Mouse (Mus musculus) heart, embryonic 15.5 days (tissue): ENCODE data around the gene Greb1. TPM values are rescaled to one million over a fixed set of nuclear protein-coding genes. Genes with fewer than 3 reads are reported as not detected.
A peak's percentile ranks its signal among the peaks of the same experiment; 100 is the strongest.

Experiments
- ATAC-seq: fragments of 200-750 bp; cut with Nextera tagmentation; replicated peaks from 2 replicates; pipeline ENCODE4 v1.8.0; 2017; ENCODE audit warnings: low read depth, moderate TSS enrichment; ENCODE audit not compliant: insufficient number of reproducible peaks, insufficient read depth, low FRiP score
- H3K27ac ChIP-seq: fragments of 300-500 bp; sonication (generic); 2 replicates; pipeline ENCODE4 v1.5.1; 2015; ENCODE audit warnings: mild to moderate bottlenecking, inconsistent platforms
- H3K27me3 ChIP-seq: fragments of 300-500 bp; sonication (generic); 2 replicates; pipeline ENCODE4 v1.6.1; 2015; ENCODE audit warnings: inconsistent platforms
- H3K36me3 ChIP-seq: fragments of 300-500 bp; sonication (generic); 2 replicates; pipeline ENCODE4 v1.6.1; 2015; ENCODE audit warnings: mild to moderate bottlenecking, inconsistent platforms
- H3K4me1 ChIP-seq: fragments of 300-500 bp; sonication (generic); replicated peaks from 2 replicates; pipeline ENCODE4 v1.6.1; 2015; ENCODE audit warnings: inconsistent platforms
- H3K4me2 ChIP-seq: fragments of 300-500 bp; sonication (generic); 2 replicates; pipeline ENCODE4 v1.6.1; 2015; ENCODE audit warnings: inconsistent platforms, mild to moderate bottlenecking, moderate library complexity
- H3K4me3 ChIP-seq: fragments of 300-500 bp; sonication (generic); 2 replicates; pipeline ENCODE4 v1.5.1; 2015; ENCODE audit warnings: mild to moderate bottlenecking, inconsistent platforms
- H3K9ac ChIP-seq: fragments of 300-500 bp; sonication (generic); 2 replicates; pipeline ENCODE4 v1.6.1; 2015; ENCODE audit warnings: mild to moderate bottlenecking, inconsistent platforms
- H3K9me3 ChIP-seq: fragments of 300-500 bp; sonication (generic); replicated peaks from 2 replicates; pipeline ENCODE4 v1.6.1; 2016; ENCODE audit warnings: inconsistent platforms
- WGBS: fragments of 180-500 bp; shearing (Covaris S2); methylation state at CpG from one replicate; pipeline ENCODE4 v1.1.7; 2015; ENCODE audit warnings: mixed read lengths; 5-methylcytosine and 5-hydroxymethylcytosine counted together
- polyA plus RNA-seq: library from polyadenylated mRNA; unstranded; fragments of >200 nt; fragmentation: Nextera tagmentation; extraction: Ambion mirVana; gene quantifications from 2 replicates; pipeline ENCODE4 v1.2.1, GENCODE M21; 2015

Gene Greb1
- polyA plus RNA-seq, 1 experiment from 2014 or later, result 0.24 TPM

DNA sequence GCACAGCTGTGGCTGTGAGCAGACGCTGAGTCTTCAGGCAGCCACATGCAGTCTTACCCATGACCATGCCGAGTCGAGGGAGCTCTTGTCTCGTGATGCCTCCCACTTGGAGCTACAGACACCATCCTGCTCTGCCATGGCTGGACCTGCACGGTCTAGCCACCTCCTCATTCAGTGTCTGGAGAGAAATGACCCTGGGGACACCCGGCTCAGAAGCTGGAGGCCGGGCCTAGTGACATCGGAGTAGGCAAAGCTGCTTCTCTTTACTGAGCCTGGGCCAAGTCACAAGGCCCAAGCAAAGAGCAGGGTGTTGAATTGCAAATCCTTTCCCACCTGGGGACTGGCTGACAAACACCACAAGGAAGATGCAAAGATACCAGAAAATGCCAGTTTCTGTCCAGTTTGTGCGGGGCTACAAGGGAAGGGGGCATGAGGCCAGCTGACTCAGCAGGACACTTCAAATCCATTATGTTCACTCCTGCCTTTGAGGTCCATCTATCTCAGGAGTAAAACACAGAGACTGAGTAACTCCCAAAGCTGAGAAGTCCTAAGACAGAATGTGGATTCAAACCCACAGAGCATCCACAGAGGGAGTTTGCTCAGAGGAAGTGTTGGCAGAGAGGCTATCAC lies 153.8 kb downstream of the Greb1 start:
- no peaks in the 10 kb centered on the region for H3K27me3 ChIP-seq
- 49% methylated on average over 9 of the region's 9 CpGs for WGBS
- no peak overlapping the region for H3K4me2 ChIP-seq
- no peak overlapping the region for H3K9ac ChIP-seq
- no peaks in the 10 kb centered on the region for H3K36me3 ChIP-seq
- no peak overlapping the region for H3K27ac ChIP-seq
- H3K9me3 ChIP-seq, result no peaks in the 10 kb centered on the region
- peaks cover 29% of the 10 kb centered on the region for H3K4me1 ChIP-seq
- no peak for ATAC-seq
- no peak overlapping the region for H3K4me3 ChIP-seq

DNA sequence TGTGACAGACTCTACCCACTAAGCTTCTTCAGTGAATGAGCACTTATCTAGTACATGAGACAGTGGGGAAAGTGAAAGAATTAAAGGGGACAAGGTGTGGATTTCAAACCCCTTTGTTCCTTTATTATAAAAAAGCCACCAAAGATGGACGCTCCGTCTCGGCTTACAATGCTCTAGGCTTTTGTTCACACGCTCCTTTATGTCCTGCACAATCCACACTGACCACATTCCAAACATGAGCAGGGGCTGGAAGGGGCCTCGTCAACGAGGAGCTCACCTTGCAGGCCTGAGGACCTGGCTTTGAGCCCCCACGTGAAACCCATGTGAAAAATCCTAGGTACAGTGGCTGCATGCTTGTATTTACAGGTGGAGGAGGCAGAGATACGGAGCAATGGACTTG lies 156.0 kb downstream of the Greb1 start:
- no peaks in the 10 kb centered on the region for H3K9me3 ChIP-seq
- peaks cover 24% of the 10 kb centered on the region for H3K4me1 ChIP-seq

GRCm38 (mm10) chr12:16643508-16644345 lies 157.0 kb downstream of the Greb1 start:
- no peaks in the 10 kb centered on the region for H3K9me3 ChIP-seq
- peak; percentile 60; the same call in 1 of the 2 replicates for ATAC-seq
- 34% methylated on average over 12 of the region's 12 CpGs for WGBS
- H3K9ac ChIP-seq, result peak overlapping the region; percentile 36
- H3K4me2 ChIP-seq, result no peak overlapping the region
- no peaks in the 10 kb centered on the region for H3K36me3 ChIP-seq
- no peaks in the 10 kb centered on the region for H3K27me3 ChIP-seq
- H3K4me1 ChIP-seq, result peaks cover 23% of the 10 kb centered on the region
- no peak overlapping the region for H3K4me3 ChIP-seq
- peak overlapping the region; percentile 83 for H3K27ac ChIP-seq

More for the DNA sequence above, 156.0 kb downstream of the Greb1 start:
- H3K27me3 ChIP-seq, result no peaks in the 10 kb centered on the region
- H3K4me2 ChIP-seq, result no peak overlapping the region
- H3K9ac ChIP-seq, result no peak overlapping the region
- 71% methylated on average over 8 of the region's 8 CpGs for WGBS
- H3K27ac ChIP-seq, result 0 out of 2 replicates have a peak overlapping the region, but pooled peaks have one; percentile 83
- no peak overlapping the region for H3K4me3 ChIP-seq
- no peaks in the 10 kb centered on the region for H3K36me3 ChIP-seq
- no peak for ATAC-seq

DNA sequence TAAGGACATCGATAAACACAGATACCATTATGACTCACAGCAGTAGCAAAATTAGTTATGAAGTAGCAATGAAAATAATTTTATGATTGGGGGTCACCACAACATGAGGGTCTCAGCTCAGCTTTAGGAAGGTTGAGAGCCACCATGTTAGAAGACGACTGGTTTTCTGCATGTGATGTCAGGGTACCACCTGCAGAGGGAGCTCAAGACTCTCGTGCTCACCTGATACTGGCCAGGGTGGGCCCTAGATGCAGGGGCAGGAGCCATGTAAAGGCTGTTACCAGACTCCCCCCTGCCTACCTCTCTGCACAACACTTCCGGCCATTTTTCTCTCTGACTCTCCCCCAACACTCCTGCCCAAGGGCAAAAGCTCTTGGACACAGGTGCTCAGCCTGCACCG lies 158.7 kb downstream of the Greb1 start:
- peaks cover 24% of the 10 kb centered on the region for H3K4me1 ChIP-seq
- H3K27ac ChIP-seq, result no peak overlapping the region
- no peaks in the 10 kb centered on the region for H3K36me3 ChIP-seq
- no peak overlapping the region for H3K4me2 ChIP-seq
- H3K4me3 ChIP-seq, result no peak overlapping the region
- H3K9me3 ChIP-seq, result no peaks in the 10 kb centered on the region
- no peaks in the 10 kb centered on the region for H3K27me3 ChIP-seq
- 58% methylated on average over 5 of the region's 5 CpGs for WGBS
- ATAC-seq, result no peak
- no peak overlapping the region for H3K9ac ChIP-seq

- Histone ChIP-seq H3K9ac (no peak overlapping the region), H3K27ac (no peak overlapping the region), H3K4me2 (no peak overlapping the region), H3K4me3 (no peak overlapping the region), H3K27me3 (no peaks in the 10 kb centered on the region), H3K9me3 (no peaks in the 10 kb centered on the region), H3K4me1 (peaks cover 22% of the 10 kb centered on the region), H3K36me3 (no peaks in the 10 kb centered on the region)
- ATAC-seq, result no peak
- WGBS, result 93% methylated on average over 6 of the region's 6 CpGs
These were observed 160.6 kb downstream of the Greb1 start for GRCm38 (mm10) chr12:16640075-16640474.

DNA sequence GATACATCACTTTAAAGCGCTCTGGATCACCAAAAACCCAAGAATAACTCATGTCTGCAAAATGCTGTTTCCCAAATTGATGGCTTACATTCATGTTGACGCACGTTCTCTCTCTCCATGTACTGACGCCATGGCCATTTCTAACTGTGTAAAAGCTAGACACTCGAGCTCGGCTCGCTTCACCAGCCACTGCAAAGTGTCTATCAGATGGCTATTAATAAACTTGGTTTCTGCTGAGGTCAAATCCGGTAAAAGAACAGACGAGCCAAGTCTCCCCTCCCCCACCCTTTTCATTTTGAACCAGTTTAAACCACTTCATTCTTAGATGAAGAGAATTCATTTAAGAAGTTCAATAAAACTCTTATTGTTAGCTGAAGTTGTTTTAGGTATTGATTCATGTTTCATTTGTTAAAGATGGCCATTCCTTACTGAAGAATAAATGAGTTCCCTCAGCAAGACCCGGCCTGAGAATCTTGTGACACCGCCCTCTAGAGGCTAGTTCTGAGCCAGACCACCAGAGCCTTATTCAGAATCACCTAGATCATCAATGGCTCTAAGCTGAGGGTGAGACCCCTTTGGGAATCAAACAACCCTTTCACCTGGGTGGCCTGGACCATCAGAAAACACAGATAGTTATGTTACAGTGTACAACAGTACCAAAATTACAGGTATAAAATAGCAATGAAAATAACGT lies 161.5 kb downstream of the Greb1 start:
- no peak overlapping the region for H3K27ac ChIP-seq
- WGBS, result 48% methylated on average over 12 of the region's 12 CpGs

GRCm38 (mm10) chr12:16635816-16636215 lies 164.9 kb downstream of the Greb1 start:
- no peak overlapping the region for H3K4me3 ChIP-seq
- no peak overlapping the region for H3K27ac ChIP-seq
- H3K9me3 ChIP-seq, result no peaks in the 10 kb centered on the region
- H3K36me3 ChIP-seq, result no peaks in the 10 kb centered on the region
- no peak overlapping the region for H3K4me2 ChIP-seq
- peaks cover 6% of the 10 kb centered on the region for H3K4me1 ChIP-seq
- no peaks in the 10 kb centered on the region for H3K27me3 ChIP-seq
- 65% methylated on average over 6 of the region's 6 CpGs for WGBS
- no peak for ATAC-seq
- no peak overlapping the region for H3K9ac ChIP-seq

More for the DNA sequence above, 161.5 kb downstream of the Greb1 start:
- Histone ChIP-seq H3K9ac (no peak overlapping the region), H3K36me3 (no peaks in the 10 kb centered on the region), H3K9me3 (no peaks in the 10 kb centered on the region), H3K27me3 (no peaks in the 10 kb centered on the region), H3K4me2 (peak overlapping the region; percentile 12; the same call in 1 of the 2 replicates), H3K4me1 (peaks cover 16% of the 10 kb centered on the region), H3K4me3 (no peak overlapping the region)
- ATAC-seq, result no peak

DNA sequence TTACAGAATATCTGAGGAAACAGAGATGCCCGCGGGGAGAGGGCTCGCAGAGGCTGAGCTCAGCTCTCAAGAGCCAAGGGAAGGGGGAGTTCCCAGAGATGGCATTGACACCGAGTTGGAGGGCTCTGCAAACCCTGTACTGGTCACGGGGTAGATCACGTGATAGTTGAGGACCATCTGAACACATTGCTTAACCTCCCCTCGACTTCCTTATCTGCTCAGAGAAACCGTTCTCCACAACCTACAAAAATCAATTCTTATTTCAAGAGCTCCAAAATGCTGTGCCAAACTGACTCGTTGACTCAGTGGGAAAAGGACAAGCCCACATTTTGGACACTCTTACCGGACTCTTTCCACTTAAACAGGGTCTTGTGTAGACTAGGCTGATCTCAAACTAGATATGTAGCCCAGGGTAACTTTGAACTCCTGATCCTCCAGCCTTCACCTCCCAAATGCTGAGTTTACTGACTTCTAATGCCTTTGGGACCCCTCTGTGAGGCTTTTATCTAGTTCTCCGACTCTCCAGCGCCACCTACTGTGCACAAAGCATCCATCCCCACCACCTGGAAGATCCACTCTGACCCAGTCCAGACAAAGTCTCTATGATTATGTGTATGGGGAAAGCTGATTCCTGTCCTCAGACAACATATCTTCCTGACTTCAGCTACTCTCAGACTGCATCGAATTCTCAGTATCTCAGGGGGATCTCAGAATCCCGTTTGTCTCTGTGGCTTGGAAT lies 166.4 kb downstream of the Greb1 start:
- Histone ChIP-seq H3K4me1 (peaks cover 16% of the 10 kb centered on the region), H3K9me3 (no peaks in the 10 kb centered on the region), H3K27ac (no peak overlapping the region), H3K36me3 (no peaks in the 10 kb centered on the region), H3K4me2 (no peak overlapping the region), H3K4me3 (no peak overlapping the region), H3K27me3 (no peaks in the 10 kb centered on the region), H3K9ac (no peak overlapping the region)
- WGBS, result 52% methylated on average over 14 of the region's 14 CpGs
- ATAC-seq, result no peak

GRCm38 (mm10) chr12:16633235-16633634 lies 167.5 kb downstream of the Greb1 start:
- H3K4me2 ChIP-seq, result no peak overlapping the region
- H3K9ac ChIP-seq, result no peak overlapping the region
- WGBS, result 83% methylated on average over 6 of the region's 6 CpGs
- H3K27me3 ChIP-seq, result no peaks in the 10 kb centered on the region
- no peaks in the 10 kb centered on the region for H3K36me3 ChIP-seq
- peaks cover 10% of the 10 kb centered on the region for H3K4me1 ChIP-seq
- no peak for ATAC-seq
- H3K4me3 ChIP-seq, result no peak overlapping the region
- no peaks in the 10 kb centered on the region for H3K9me3 ChIP-seq
- H3K27ac ChIP-seq, result no peak overlapping the region

DNA sequence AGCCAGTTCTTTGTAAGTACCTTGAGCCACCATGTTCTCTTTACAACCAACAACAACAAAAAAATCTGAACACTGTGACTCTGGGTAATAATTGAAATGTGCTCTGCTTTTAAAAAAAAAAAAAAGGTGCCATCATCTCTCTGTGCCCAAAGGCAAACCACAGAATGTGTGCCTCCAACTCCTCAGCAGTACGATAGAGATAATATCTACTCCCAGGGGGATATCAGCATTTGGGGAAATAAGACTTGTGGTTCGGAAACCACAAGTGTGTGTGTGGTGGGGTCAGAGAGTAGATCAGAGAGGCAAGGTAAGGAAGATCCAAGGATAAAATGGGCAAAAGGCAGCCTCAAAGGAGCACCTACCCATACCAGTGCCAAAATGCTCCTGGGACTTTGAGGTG lies 169.3 kb downstream of the Greb1 start:
- Histone ChIP-seq H3K9me3 (no peaks in the 10 kb centered on the region), H3K36me3 (no peaks in the 10 kb centered on the region), H3K4me2 (no peak overlapping the region), H3K4me1 (peaks cover 10% of the 10 kb centered on the region), H3K27ac (no peak overlapping the region), H3K4me3 (no peak overlapping the region), H3K27me3 (no peaks in the 10 kb centered on the region), H3K9ac (no peak overlapping the region)
- WGBS, result 63% methylated on average over 2 of the region's 2 CpGs
- no peak for ATAC-seq

DNA sequence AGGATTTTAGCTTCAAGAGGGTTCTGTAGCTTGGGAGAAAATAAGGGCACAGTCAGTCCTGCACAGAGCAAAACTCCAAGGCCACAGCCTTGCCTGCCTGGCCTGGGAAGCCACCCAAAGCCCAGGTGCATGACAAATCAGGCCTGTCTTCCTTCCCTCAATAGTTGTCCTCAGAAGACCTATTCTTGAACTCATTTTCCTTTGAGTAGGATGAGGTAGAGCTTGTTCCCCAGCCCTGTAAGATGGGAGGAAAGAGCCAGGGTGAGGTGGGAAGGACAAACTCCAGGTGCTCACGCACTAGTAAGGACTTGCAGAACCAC lies 169.9 kb downstream of the Greb1 start:
- Histone ChIP-seq H3K4me3 (no peak overlapping the region), H3K9me3 (no peaks in the 10 kb centered on the region), H3K4me1 (peaks cover 10% of the 10 kb centered on the region), H3K36me3 (no peaks in the 10 kb centered on the region), H3K27ac (no peak overlapping the region; the same call in 1 of the 2 replicates), H3K4me2 (no peak overlapping the region), H3K27me3 (no peaks in the 10 kb centered on the region), H3K9ac (no peak overlapping the region)
- ATAC-seq, result no peak
- 97% methylated on average over 1 of the region's 1 CpGs for WGBS
